Comparison of ENCODE assay signal across 8 mouse cellular contexts in the genomic region with DNA sequence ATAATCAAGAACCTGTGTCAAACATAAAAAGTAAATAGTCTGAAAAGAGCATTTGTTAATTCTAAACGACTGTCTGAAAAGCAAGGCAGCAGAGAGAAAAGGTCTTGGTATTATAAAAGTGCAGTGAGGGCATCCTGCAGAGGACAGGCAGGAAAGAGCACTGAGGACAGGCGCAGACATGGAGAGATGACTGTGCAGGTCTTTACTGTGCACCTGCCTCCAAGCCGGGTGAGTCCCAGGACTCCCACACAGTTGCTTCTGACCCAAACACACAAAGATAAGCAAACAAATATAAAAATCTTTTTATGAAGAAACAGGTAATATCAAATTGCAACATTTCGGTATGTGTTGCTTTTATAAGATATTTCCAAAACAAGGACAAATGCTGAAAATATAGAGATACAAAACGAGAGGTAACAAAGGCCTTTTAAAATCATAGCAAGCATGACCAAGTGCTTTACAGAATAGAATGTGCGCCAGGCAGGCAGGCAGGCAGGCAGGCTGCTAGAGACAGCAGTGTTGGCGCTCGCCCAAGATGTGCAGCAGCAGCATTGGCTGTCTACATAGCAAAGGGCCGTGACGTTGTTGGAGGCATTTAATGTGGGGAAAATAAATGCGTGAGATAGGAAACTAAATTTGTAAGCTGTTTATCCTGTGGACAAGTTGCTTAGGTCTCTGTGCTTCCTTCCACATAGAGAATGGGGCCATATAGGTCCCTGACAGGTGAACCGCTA. TPM values are rescaled to one million over a fixed set of nuclear protein-coding genes. Genes with fewer than 3 reads are reported as not detected.
DNase-seq lines count a peak whose midpoint lies in the region; ATAC-seq and TF ChIP-seq lines count a peak whose summit lies in the region.

No protein-coding gene starts in this region.

- peaks cover 41% of the 10 kb centered on the region for H3K36me3 ChIP-seq in forebrain, embryonic 15.5 days
- peaks cover 29% of the 10 kb centered on the region; the same call in 1 of the 2 replicates for H3K36me3 ChIP-seq in midbrain, embryonic 15.5 days (replicated peaks)

- peak; percentile 69 to 87 for DNase-seq in cerebellum, postnatal 14 days
- no peak for DNase-seq in cerebellum, adult 8-10 months
- DNase-seq in left cerebral cortex, adult 2 months (ENCODE audit: extremely low spot score in 1 of 2, low spot score in 2 of 2) = peak; percentile 21 to 50
- no peak for DNase-seq in left cerebral cortex, postnatal 36 days (ENCODE audit: low spot score in 2 of 2)
- DNase-seq in adipocyte (ENCODE audit: low spot score) = no peak
- no peak for DNase-seq in kidney, adult 18-20 months

- H3K9me3 ChIP-seq in forebrain, embryonic 15.5 days = no peaks in the 10 kb centered on the region
- no peaks in the 10 kb centered on the region for H3K9me3 ChIP-seq in midbrain, embryonic 15.5 days

- peaks cover 7% of the 10 kb centered on the region; the same call in 1 of the 2 replicates for H3K4me1 ChIP-seq in forebrain, embryonic 15.5 days
- 0 out of 2 replicates have a peak, but pooled peaks cover 2% of the 10 kb centered on the region for H3K4me1 ChIP-seq in midbrain, embryonic 15.5 days

- intact Hi-C loops in left cerebral cortex, adult 2 months (cut with DNase I) = no loop called here
- intact Hi-C loops in left cerebral cortex, postnatal 36 days (cut with DNase I) = no loop called here

- ATAC-seq in forebrain, embryonic 15.5 days (replicated peaks) = peak; percentile 94
- ATAC-seq in midbrain, embryonic 15.5 days (replicated peaks) = peak; percentile 90

- no peak overlapping the region for H3K9ac ChIP-seq in forebrain, embryonic 15.5 days (replicated peaks)
- no peak overlapping the region for H3K9ac ChIP-seq in midbrain, embryonic 15.5 days

- WGBS in forebrain, embryonic 15.5 days = 56% methylated on average over 12 of the region's 12 CpGs
- 63% methylated on average over 12 of the region's 12 CpGs for WGBS in midbrain, embryonic 15.5 days

- no peak for TF ChIP-seq CTCF in left cerebral cortex, adult 2 months (IDR thresholded peaks at IDR 0.05)

- H3K27ac ChIP-seq in left cerebral cortex, adult 2 months = no peak overlapping the region
- peak overlapping the region; percentile 43; the same call in 1 of the 2 replicates for H3K27ac ChIP-seq in forebrain, embryonic 15.5 days (replicated peaks)
- peak overlapping the region; percentile 25; the same call in 1 of the 2 replicates for H3K27ac ChIP-seq in midbrain, embryonic 15.5 days

- H3K4me2 ChIP-seq in forebrain, embryonic 15.5 days (replicated peaks) = no peak overlapping the region
- no peak overlapping the region for H3K4me2 ChIP-seq in midbrain, embryonic 15.5 days

- H3K4me3 ChIP-seq in left cerebral cortex, adult 2 months = no peak overlapping the region
- no peak overlapping the region for H3K4me3 ChIP-seq in forebrain, embryonic 15.5 days
- H3K4me3 ChIP-seq in midbrain, embryonic 15.5 days = no peak overlapping the region

- no peaks in the 10 kb centered on the region for H3K27me3 ChIP-seq in forebrain, embryonic 15.5 days
- no peaks in the 10 kb centered on the region for H3K27me3 ChIP-seq in midbrain, embryonic 15.5 days (replicated peaks)

RNA-seq across cellular contexts. Expression of a gene that starts 35.4 kb away (rescaled TPM):
- total RNA-seq in left cerebral cortex, adult 2 months (2021) = 10 to 100 TPM; 44.0 to 45.6 TPM
- 10 to 100 TPM; 43.3 to 44.6 TPM for total RNA-seq in left cerebral cortex, postnatal 36 days (2021)
- polyA plus RNA-seq in forebrain, embryonic 15.5 days (2015; fragmentation: Nextera tagmentation; extraction: Ambion mirVana) = 17.1 and 18.7 TPM in 2 replicates
- polyA plus RNA-seq in midbrain, embryonic 15.5 days (2015; fragmentation: Nextera tagmentation; extraction: Ambion mirVana) = 16.7 and 16.8 TPM in 2 replicates

Comparison
In these comparisons a context has a peak if more than half of its experiments do, and no peak if none do; other contexts are left out.
1. DNase-seq: peak in cerebellum, postnatal 14 days (2 of 2) and left cerebral cortex, adult 2 months (2 of 2); none in cerebellum, adult 8-10 months (single experiment), left cerebral cortex, postnatal 36 days (0 of 2), adipocyte (single experiment) and kidney, adult 18-20 months (single experiment).